Mouse (Mus musculus): ENCODE data around the gene Actr2. TPM values are rescaled to one million over a fixed set of nuclear protein-coding genes. Genes with fewer than 3 reads are reported as not detected.

Gene Actr2
- 4.5 and 4.8 TPM in 2 replicates for polyA plus RNA-seq (2012; rRNA removed; ENCODE audit: low replicate concordance)

DNA sequence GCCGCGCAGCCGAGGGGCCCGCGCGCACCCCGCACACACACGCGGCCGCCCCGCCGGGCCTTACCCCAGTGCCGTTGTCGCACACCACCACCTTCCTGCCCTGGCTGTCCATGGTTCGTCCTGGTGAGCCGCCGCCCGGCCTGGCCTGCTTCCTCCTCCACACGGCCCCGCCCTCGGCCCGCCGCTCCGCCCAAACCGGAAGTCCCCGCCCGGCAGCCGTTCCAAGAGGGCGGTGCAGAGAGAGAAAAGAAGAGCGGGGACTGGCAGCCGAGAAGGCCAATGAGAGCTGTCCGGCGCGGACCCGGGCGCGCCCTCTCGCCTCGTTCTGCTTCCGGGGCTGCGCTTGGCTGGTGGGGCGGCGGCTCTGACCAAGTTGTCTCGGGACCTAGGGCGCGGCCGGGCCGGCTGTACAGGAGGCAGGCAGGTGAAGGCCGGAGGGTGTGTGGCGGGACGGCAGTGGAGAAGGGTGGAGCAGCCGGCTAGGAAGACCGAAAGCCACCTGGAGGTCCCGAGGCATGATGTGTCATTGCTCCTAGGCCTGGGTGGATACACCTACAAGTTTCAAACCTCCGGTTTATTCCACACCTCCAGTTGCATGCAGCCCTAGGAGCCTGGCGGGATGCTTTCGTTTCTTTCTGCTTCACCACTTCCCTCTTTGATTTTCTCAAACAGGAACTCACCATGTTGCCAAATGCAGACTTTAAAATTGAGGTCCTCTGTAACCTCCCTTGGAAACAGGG lies at the start of gene Actr2:
Actr2 (minus strand) TSS at position 173 of the 740 bp plus-strand sequence.

Other genes starting within 250 kb of the Actr2 start
- 12.2 and 12.6 TPM in 2 replicates for gene Spred2, start 188.5 kb downstream of the Actr2 start, polyA plus RNA-seq (2012; rRNA removed; ENCODE audit: low replicate concordance)
- 39.2 and 55.7 TPM in 2 replicates for gene Rab1a, start 88.5 kb upstream of the Actr2 start, polyA plus RNA-seq (2012; rRNA removed; ENCODE audit: low replicate concordance)
- gene Cep68, start 136.5 kb upstream of the Actr2 start, polyA plus RNA-seq (2012; rRNA removed; ENCODE audit: low replicate concordance), result 3.0 and 4.5 TPM in 2 replicates
- 1.6 and 3.6 TPM in 2 replicates for gene Slc1a4, start 219.8 kb upstream of the Actr2 start, polyA plus RNA-seq (2012; rRNA removed; ENCODE audit: low replicate concordance)